Mouse (Mus musculus): ENCODE data around the gene Klk1b9. TPM values are rescaled to one million over a fixed set of nuclear protein-coding genes. Genes with fewer than 3 reads are reported as not detected.
"Not testable (repeated sequence)": the region's sequence is repeated elsewhere in the genome, so short reads cannot be mapped to it uniquely, and the experiment has no call there.

Klk1b9 gene
- polyA plus RNA-seq, 1 experiment from 2014 or later: not detected

GRCm38 (mm10) chr7:44004847-44005246 lies 29.0 kb downstream of the Klk1b9 start:
- Histone ChIP-seq H3K27me3 (replicated peaks; ENCODE audit: insufficient read depth, low read length) (no peaks in the 10 kb centered on the region), H3K4me3 (ENCODE audit: low read depth, low read length) (no peak overlapping the region), H3K27ac (ENCODE audit: low read length) (no peak overlapping the region), H3K9ac (replicated peaks; ENCODE audit: low read depth) (no peak overlapping the region), H3K4me1 (ENCODE audit: insufficient read depth, low read depth, low read length) (no peaks in the 10 kb centered on the region), H3K36me3 (ENCODE audit: insufficient read depth, low read length) (no peaks in the 10 kb centered on the region), H3K4me2 (replicated peaks; ENCODE audit: low read depth, low read length) (no peak overlapping the region), H3K9me3 (ENCODE audit: low read length) (no peaks in the 10 kb centered on the region)
- DNase-seq (ENCODE audit: low spot score): no peak
- TF ChIP-seq CTCF (IDR thresholded peaks at IDR 0.05) (no peak), EP300 (IDR thresholded peaks at IDR 0.05) (no peak)
- no peak for ATAC-seq

- not testable (repeated sequence) for H3K9ac ChIP-seq (replicated peaks; ENCODE audit: low read depth); H3K27ac ChIP-seq (ENCODE audit: low read length); H3K36me3 ChIP-seq (ENCODE audit: insufficient read depth, low read length); H3K4me2 ChIP-seq (replicated peaks; ENCODE audit: low read depth, low read length); H3K27me3 ChIP-seq (replicated peaks; ENCODE audit: insufficient read depth, low read length); DNase-seq (ENCODE audit: low spot score); H3K4me1 ChIP-seq (ENCODE audit: insufficient read depth, low read depth, low read length); H3K4me3 ChIP-seq (ENCODE audit: low read depth, low read length); ATAC-seq; H3K9me3 ChIP-seq (ENCODE audit: low read length)
Observed at GRCm38 (mm10) chr7:44011868-44012267, 36.0 kb downstream of the Klk1b9 start, which contains the start of gene Klk1b26. Gene Klk1b26 (plus strand): TSS chr7:44012168.

GRCm38 (mm10) chr7:44014666-44015065 lies 38.8 kb downstream of the Klk1b9 start:
- not testable (repeated sequence) for ATAC-seq; H3K9ac ChIP-seq (replicated peaks; ENCODE audit: low read depth); H3K4me1 ChIP-seq (ENCODE audit: insufficient read depth, low read depth, low read length); H3K4me2 ChIP-seq (replicated peaks; ENCODE audit: low read depth, low read length); H3K27ac ChIP-seq (ENCODE audit: low read length); H3K27me3 ChIP-seq (replicated peaks; ENCODE audit: insufficient read depth, low read length); H3K4me3 ChIP-seq (ENCODE audit: low read depth, low read length); DNase-seq (ENCODE audit: low spot score); H3K36me3 ChIP-seq (ENCODE audit: insufficient read depth, low read length); H3K9me3 ChIP-seq (ENCODE audit: low read length)
- 82% methylated on average over 6 of the region's 6 CpGs for WGBS

- Histone ChIP-seq H3K9me3 (ENCODE audit: low read length) (no peaks in the 10 kb centered on the region), H3K9ac (replicated peaks; ENCODE audit: low read depth) (no peak overlapping the region), H3K4me1 (ENCODE audit: insufficient read depth, low read depth, low read length) (no peaks in the 10 kb centered on the region), H3K4me2 (replicated peaks; ENCODE audit: low read depth, low read length) (no peak overlapping the region), H3K27me3 (replicated peaks; ENCODE audit: insufficient read depth, low read length) (no peaks in the 10 kb centered on the region), H3K36me3 (ENCODE audit: insufficient read depth, low read length) (no peaks in the 10 kb centered on the region), H3K4me3 (ENCODE audit: low read depth, low read length) (no peak overlapping the region), H3K27ac (ENCODE audit: low read length) (no peak overlapping the region)
- ATAC-seq: no peak
- 81% methylated on average over 5 of the region's 5 CpGs for WGBS
- DNase-seq (ENCODE audit: low spot score): no peak
- TF ChIP-seq CTCF (IDR thresholded peaks at IDR 0.05): no peak
- TF ChIP-seq EP300 (IDR thresholded peaks at IDR 0.05): no peak
Observed at GRCm38 (mm10) chr7:44015071-44015470, 39.2 kb downstream of the Klk1b9 start.

Other genes with a start within 250 kb of the Klk1b9 start
- not detected in 2 replicates for gene Klk12, start 207.2 kb upstream of the Klk1b9 start, polyA plus RNA-seq (2015; fragmentation: Nextera tagmentation; extraction: Ambion mirVana)
- gene Klk11, start 201.5 kb upstream of the Klk1b9 start, polyA plus RNA-seq (2015; fragmentation: Nextera tagmentation; extraction: Ambion mirVana): 1.2 and 1.3 TPM in 2 replicates
- gene Klk10, start 195.0 kb upstream of the Klk1b9 start, polyA plus RNA-seq (2015; fragmentation: Nextera tagmentation; extraction: Ambion mirVana): 2.6 and 4.2 TPM in 2 replicates
- 0.15 and 0.25 TPM in 2 replicates for gene Klk9, start 184.2 kb upstream of the Klk1b9 start, polyA plus RNA-seq (2015; fragmentation: Nextera tagmentation; extraction: Ambion mirVana)
- gene Klk8, start 178.5 kb upstream of the Klk1b9 start, polyA plus RNA-seq (2015; fragmentation: Nextera tagmentation; extraction: Ambion mirVana): 41.9 and 47.1 TPM in 2 replicates
- gene Klk7, start 164.8 kb upstream of the Klk1b9 start, polyA plus RNA-seq (2015; fragmentation: Nextera tagmentation; extraction: Ambion mirVana): not detected in 2 replicates
- gene Klk6, start 151.6 kb upstream of the Klk1b9 start, polyA plus RNA-seq (2015; fragmentation: Nextera tagmentation; extraction: Ambion mirVana): not detected in 2 replicates
- not detected in 2 replicates for gene Klk5, start 134.1 kb upstream of the Klk1b9 start, polyA plus RNA-seq (2015; fragmentation: Nextera tagmentation; extraction: Ambion mirVana)
- not detected in 2 replicates for gene Klk4, start 94.9 kb upstream of the Klk1b9 start, polyA plus RNA-seq (2015; fragmentation: Nextera tagmentation; extraction: Ambion mirVana)
- gene Klk15, start 42.3 kb upstream of the Klk1b9 start, polyA plus RNA-seq (2015; fragmentation: Nextera tagmentation; extraction: Ambion mirVana): not detected in 2 replicates
- gene Klk1b8, start 25.4 kb upstream of the Klk1b9 start, polyA plus RNA-seq (2015; fragmentation: Nextera tagmentation; extraction: Ambion mirVana): not detected in 2 replicates
- gene Klk1b1, start 9.3 kb upstream of the Klk1b9 start, polyA plus RNA-seq (2015; fragmentation: Nextera tagmentation; extraction: Ambion mirVana): not detected in 2 replicates
- not detected in 2 replicates for gene Klk1b11, start 19.8 kb downstream of the Klk1b9 start, polyA plus RNA-seq (2015; fragmentation: Nextera tagmentation; extraction: Ambion mirVana)
- gene Klk1b26, start 36.1 kb downstream of the Klk1b9 start, polyA plus RNA-seq (2015; fragmentation: Nextera tagmentation; extraction: Ambion mirVana): not detected in 2 replicates
- not detected in 2 replicates for gene Klk1b27, start 76.2 kb downstream of the Klk1b9 start, polyA plus RNA-seq (2015; fragmentation: Nextera tagmentation; extraction: Ambion mirVana)
- not detected in 2 replicates for gene Klk1b21, start 126.3 kb downstream of the Klk1b9 start, polyA plus RNA-seq (2015; fragmentation: Nextera tagmentation; extraction: Ambion mirVana)
- not detected in 2 replicates for gene Klk1b22, start 136.6 kb downstream of the Klk1b9 start, polyA plus RNA-seq (2015; fragmentation: Nextera tagmentation; extraction: Ambion mirVana)
- not detected in 2 replicates for gene Klk1b16, start 160.7 kb downstream of the Klk1b9 start, polyA plus RNA-seq (2015; fragmentation: Nextera tagmentation; extraction: Ambion mirVana)
- not detected in 2 replicates for gene Klk1b24, start 212.2 kb downstream of the Klk1b9 start, polyA plus RNA-seq (2015; fragmentation: Nextera tagmentation; extraction: Ambion mirVana)
- not detected in 2 replicates for gene Klk1b3, start 222.1 kb downstream of the Klk1b9 start, polyA plus RNA-seq (2015; fragmentation: Nextera tagmentation; extraction: Ambion mirVana)
- gene Klk1b4, start 231.4 kb downstream of the Klk1b9 start, polyA plus RNA-seq (2015; fragmentation: Nextera tagmentation; extraction: Ambion mirVana): not detected in 2 replicates
- not detected in 2 replicates for gene Klk1b5, start 239.9 kb downstream of the Klk1b9 start, polyA plus RNA-seq (2015; fragmentation: Nextera tagmentation; extraction: Ambion mirVana)
- gene Klk1, start 249.3 kb downstream of the Klk1b9 start, polyA plus RNA-seq (2015; fragmentation: Nextera tagmentation; extraction: Ambion mirVana): not detected in 2 replicates

All from lung, postnatal 0 days (tissue).